Mouse (Mus musculus) spleen, adult 2 months (tissue): Measurements from ENCODE around the gene Gm26741.

Experiments used
- CTCF ChIP-seq: fragments of 200-500 bp; IDR thresholded peaks from 2 replicates; pipeline ENCODE4 v1.5.1; 2011; ENCODE audit warnings: mild to moderate bottlenecking, inconsistent platforms; ENCODE audit not compliant: insufficient read depth, insufficient read length, insufficient replicate concordance; ENCODE audit errors: extremely low read depth
- POLR2A ChIP-seq: fragments of 200-500 bp; IDR thresholded peaks from 2 replicates; pipeline ENCODE4 v1.6.1; 2011; ENCODE audit warnings: low read depth, low read length, inconsistent platforms

DNA sequence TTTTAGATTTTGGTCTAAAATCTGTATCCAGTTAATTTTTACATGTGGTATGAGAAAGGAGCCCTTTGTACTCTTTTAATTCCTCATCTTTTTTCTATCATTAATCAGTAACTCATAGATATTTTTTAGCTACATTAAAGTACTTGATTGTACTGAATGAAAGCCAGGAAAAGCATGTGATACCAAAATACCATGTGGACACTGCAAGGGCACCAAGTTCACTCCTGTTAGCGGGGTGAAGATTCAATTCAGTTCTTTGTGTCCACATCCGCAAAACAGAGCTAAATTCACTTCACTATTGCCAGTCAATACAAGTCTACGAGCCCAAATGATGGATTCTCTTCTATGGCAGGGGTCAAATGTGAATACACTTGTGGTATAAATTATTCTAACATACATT, 38.1 kb downstream of the Gm26741 start:
- TF ChIP-seq POLR2A = no peak
- no peak for TF ChIP-seq CTCF
